In genomic region chr14:45051116-45051515, GRCm38 (mm10) we compare ENCODE assay signal across 14 mouse cellular contexts.
"Had no signal": no experiment of that assay in that cellular context is flagged by ENCODE, and none has a peak within 500 bp of the region (broad histone marks: within the 10 kb centered on the region; RNA-seq: fewer than 3 reads in every experiment).

No protein-coding gene starts in this region.

- H3K4me3 ChIP-seq: liver, embryonic 12.5 days; megakaryocyte, embryonic 14.5 days; midbrain, embryonic 13.5 days; midbrain, embryonic 15.5 days; neural tube, embryonic 12.5 days; stomach, embryonic 15.5 days had no signal

- DNase-seq: lung, adult 18-20 months; lung, postnatal 4 days; right cerebral cortex, postnatal 14 days; thymus, adult 18-20 months; thymus, postnatal 14 days; thymus, postnatal 4 days had no signal

- H3K9ac ChIP-seq: liver, embryonic 12.5 days; liver, embryonic 14.5 days; midbrain, embryonic 13.5 days; midbrain, embryonic 15.5 days; neural tube, embryonic 12.5 days; stomach, embryonic 15.5 days had no signal

- H3K4me1 ChIP-seq: midbrain, embryonic 13.5 days; midbrain, embryonic 15.5 days; neural tube, embryonic 12.5 days had no signal

- H3K36me3 ChIP-seq: liver, embryonic 12.5 days; midbrain, embryonic 13.5 days; midbrain, embryonic 15.5 days; neural tube, embryonic 12.5 days; stomach, embryonic 15.5 days had no signal

- H3K27me3 ChIP-seq: liver, embryonic 12.5 days; megakaryocyte, embryonic 14.5 days; midbrain, embryonic 13.5 days; midbrain, embryonic 15.5 days; neural tube, embryonic 12.5 days; stomach, embryonic 15.5 days had no signal

- H3K9me3 ChIP-seq: liver, embryonic 12.5 days; megakaryocyte, embryonic 14.5 days; midbrain, embryonic 13.5 days; midbrain, embryonic 15.5 days; neural tube, embryonic 12.5 days; stomach, embryonic 15.5 days had no signal

- H3K27ac ChIP-seq: liver, embryonic 14.5 days; midbrain, embryonic 13.5 days; midbrain, embryonic 15.5 days; neural tube, embryonic 12.5 days had no signal

- H3K4me2 ChIP-seq: liver, embryonic 12.5 days; midbrain, embryonic 11.5 days; midbrain, embryonic 13.5 days; midbrain, embryonic 15.5 days; neural tube, embryonic 12.5 days; stomach, embryonic 15.5 days had no signal

- ATAC-seq: liver, embryonic 12.5 days; midbrain, embryonic 13.5 days; midbrain, embryonic 15.5 days had no signal
